Mouse (Mus musculus) adrenal gland, postnatal 4 days (tissue): ENCODE data around the gene B230118H07Rik. TPM values are rescaled to one million over a fixed set of nuclear protein-coding genes. Genes with fewer than 3 reads are reported as not detected.

ENCODE experiments used
- DNase-seq, 2 experiments: peaks; one replicate each; pipeline ENCODE4 v3.0.0; 2021 to 2022; ENCODE audit warnings: low spot score in 2 of 2, mixed read lengths in 2 of 2
- long read RNA-seq, 2 experiments: library from polyadenylated mRNA; stranded (forward); transcript quantifications; one replicate each; pipeline ENCODE4 v2.0.0; 2021
- total RNA-seq, 2 experiments: library from RNA; stranded (reverse); gene quantifications; 2 replicates each; pipeline ENCODE4 v1.2.3; 2021

B230118H07Rik gene
- total RNA-seq: 10 to 100 TPM; 30.9 to 41.7 TPM
- long read RNA-seq, experiment 1, transcript B230118H07Rik-203 (7 exons, 2,273 nt): major isoform, 34 of 49 reads
- long read RNA-seq, experiment 1, partial matches to known transcripts: 6 of 49 reads
- long read RNA-seq, experiment 1, other reads (novel, unspliced or antisense): 6 of 49 reads
- long read RNA-seq, experiment 2, transcript B230118H07Rik-203 (7 exons, 2,273 nt): major isoform, 18 of 30 reads
- long read RNA-seq, experiment 2, partial matches to known transcripts: 8 of 30 reads
- long read RNA-seq, experiment 2, other reads (novel, unspliced or antisense): 2 of 30 reads

- DNase-seq: no peak
Measured at GRCm38 (mm10) chr2:101649114-101649671, at the start of gene B230118H07Rik, which contains the start of gene Rag1. B230118H07Rik (minus strand) TSS chr2:101649532. Rag1 (minus strand) TSS chr2:101649501.

GRCm38 (mm10) chr2:101695584-101695983, 46.3 kb upstream of the B230118H07Rik start:
- DNase-seq: no peak

- no peak for DNase-seq
Measured at GRCm38 (mm10) chr2:101693577-101694215, 44.4 kb upstream of the B230118H07Rik start.

DNA sequence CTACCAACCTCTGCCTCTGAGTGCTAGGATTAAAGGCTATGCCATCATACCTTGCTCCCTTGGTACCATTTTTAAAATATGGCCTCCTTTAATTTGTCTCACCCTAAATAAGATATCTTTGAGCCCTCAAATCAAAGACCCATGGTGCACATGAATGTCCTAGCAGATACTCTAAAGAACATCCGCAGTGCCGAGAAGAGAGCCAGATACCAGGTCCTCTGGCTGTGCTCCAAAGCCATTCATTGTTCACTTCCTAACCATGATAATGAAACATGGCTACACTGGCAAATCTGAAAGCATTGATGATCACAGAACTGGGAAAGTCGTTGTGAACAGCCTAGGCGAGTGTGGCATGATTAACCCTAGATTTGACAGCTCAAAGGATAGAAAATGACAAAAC, 43.7 kb upstream of the B230118H07Rik start:
- no peak for DNase-seq

DNA sequence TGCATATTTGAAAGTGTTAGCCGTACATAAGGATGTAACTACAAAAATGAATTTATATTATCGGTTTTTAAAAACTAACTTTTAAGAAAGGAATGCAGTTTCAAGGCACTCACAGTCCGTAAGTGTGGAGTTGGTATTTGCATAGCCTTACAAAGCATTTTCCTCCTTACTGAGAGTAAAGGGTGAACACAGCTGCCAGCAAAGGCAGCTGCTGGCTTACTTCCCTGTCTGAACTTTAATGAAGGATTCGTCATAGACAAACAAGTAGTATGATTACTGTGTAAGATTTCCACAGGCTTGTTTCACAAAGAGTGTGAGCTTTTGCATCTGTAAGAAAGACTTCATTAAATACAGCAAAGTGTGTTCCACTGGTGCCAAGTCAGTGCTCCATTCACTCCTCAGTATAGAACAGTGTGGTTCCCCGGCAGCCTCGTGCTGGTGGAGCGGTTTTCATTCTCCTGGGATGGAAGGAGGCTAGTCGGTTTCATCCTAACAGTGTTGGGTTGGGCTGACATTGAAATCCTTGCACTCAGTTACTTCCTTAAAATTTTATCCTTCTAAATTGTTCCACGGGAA, 41.0 kb upstream of the B230118H07Rik start:
- DNase-seq: no peak

DNA sequence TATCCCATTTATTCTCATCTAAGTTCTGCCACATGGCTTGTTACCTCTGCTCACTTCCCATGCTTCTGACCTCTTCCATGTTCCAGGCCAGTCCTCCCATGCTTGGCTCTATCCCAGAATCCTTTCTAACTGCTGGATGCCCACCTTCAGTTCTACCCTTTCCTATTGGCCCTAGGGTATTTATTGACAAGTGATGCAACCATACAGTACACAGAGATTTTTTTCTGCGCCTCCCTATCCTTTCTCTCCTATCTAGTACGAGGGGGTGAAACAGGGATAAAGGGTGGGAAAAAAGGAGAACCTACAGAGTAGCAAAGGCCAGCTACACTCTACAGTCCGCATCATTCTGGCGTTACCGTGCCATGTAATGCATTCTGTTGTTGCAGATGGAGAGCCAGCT, 38.7 kb upstream of the B230118H07Rik start:
- no peak for DNase-seq

DNA sequence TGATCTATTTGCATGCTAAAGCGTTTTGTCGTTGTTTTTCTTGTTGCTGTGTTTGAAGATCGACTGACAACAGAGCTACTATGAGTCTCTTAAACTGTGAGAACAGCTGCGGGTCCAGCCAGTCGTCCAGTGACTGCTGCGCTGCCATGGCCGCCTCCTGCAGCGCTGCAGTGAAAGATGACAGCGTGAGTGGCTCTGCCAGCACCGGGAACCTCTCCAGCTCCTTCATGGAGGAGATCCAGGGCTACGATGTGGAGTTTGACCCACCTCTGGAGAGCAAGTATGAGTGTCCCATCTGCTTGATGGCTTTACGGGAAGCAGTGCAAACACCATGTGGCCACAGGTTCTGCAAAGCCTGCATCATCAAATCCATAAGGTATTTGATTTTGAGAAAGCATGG, 35.1 kb upstream of the B230118H07Rik start:
- no peak for DNase-seq

- DNase-seq: no peak
Measured at GRCm38 (mm10) chr2:101679164-101679784, 29.9 kb upstream of the B230118H07Rik start.

DNA sequence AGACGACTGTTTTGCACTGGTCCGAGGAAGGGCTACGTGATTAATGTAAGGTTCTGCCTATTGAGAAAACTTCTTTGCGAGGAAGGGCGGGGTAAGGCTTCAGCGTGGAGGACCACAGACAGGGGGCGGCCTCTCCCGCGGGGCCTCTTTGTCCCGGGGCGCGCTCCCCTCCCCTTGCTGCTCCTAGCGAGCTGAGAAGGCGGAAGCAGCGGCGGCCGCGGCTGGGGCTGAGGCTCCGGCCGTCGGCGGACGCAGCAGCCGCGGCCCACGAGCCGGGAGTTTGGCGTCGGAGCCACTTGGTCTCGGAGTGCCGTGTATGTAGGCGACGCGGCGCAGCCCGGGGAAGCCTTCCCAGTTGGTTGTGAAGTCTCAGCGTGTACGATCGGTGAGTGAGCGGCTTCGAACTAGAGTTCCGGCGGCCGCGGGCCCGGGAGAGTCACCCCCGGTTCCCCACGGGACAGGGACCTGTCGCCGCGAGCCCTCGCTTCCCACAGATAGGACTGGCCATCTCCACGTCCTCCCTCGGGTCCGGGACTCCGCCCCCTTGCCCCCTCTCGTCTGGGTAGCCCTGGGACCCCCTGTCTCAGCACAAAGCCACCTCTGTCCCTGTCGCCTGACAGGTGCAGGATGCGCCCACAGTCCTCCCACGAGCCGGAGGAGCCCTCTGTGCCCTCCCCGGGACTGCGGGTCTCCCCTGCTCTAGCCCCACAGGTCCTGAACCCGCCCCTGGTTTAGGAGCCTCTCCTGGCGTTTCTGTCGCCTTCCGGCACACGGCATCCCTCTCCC, 29.1 kb upstream of the B230118H07Rik start, which contains the start of gene Traf6:
Gene Traf6 (plus strand): TSS at position 194 of the 786 bp plus-strand sequence.
- peak; percentile 74 to 81 for DNase-seq

DNA sequence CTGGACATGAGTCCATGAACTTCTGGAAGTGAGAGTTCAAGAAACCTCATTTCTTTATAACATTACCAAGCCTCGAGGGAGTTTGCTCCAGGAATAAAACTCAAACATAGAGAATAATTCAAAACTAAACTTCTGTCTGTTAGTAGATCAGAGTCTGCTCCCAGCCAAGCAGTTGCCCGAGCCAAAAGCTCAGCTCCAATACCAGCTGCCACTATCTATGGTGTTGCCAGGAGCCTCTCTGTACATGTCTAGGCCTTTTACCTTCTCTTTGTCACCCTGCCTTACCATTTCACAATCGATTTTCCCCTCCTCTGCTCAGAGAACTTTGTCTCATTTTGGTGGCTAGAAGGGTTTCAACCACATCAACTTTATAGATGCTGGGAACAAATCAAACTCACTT, 24.2 kb upstream of the B230118H07Rik start:
- no peak for DNase-seq

DNA sequence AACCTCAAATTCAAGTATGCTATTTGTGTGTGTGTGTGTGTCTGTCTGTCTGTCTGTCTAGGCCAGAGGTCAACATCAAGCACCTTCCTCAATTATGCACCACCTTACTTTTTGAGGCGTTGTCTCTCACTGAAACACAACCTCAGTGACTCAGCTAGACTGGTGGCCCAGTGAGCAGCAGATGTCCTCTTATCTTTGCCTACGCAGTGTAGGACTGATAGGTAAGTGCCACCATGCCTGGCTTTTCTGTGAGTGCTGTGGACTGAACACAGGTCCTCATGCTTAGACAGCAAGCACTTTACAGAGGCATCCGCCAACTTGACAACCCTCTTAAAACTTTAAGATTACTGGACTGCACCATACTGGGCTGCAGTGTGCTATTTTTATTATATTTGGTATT, 19.4 kb upstream of the B230118H07Rik start:
- no peak for DNase-seq

DNA sequence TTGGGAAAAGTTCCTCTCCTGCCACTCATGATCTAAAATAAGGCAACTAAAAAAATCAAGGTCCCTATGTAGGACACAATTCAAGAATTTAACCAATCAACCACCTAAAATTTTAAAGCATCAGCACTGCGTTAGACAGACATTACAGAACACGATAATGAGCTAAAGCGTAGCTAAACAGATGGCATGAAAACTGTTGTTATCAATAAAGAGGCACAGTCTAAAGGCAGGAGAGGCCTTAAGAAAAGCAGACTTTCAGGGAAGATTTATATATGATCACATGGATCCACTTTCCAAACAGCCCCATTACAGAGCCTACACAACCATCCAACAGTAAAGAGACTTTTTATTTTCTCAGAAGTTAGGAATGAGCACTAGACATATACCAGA, 16.4 kb upstream of the B230118H07Rik start:
- no peak for DNase-seq

DNA sequence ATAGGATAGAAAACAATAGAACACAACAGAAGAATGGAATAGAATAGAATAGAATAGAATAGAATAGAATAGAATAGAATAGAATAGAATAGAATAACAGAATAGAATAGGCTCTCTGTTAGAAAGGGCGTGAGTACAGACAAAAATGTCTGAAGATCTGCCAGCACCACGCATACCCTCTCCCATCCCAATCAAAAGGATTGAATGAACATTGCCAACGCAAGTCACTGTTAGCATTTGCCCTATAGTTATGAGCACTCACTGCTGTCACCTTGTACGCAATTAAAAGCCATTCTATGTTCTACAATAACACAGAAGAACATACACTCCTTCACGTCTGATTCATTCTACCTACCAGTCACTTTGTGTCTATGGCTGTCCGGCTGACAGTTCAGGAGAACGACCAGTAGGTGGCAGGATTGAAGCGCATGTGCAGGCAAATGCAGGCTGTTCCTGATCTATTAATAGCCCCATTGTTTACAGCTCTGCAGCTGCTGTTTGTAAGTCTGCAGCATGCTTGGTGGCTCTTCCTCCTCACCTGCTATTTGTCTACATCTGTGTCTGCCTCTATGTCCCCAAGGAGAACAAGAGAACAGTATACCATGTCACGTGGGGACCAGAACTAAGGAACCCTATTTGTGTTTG, 15.8 kb upstream of the B230118H07Rik start:
- peak in 1 of 2 experiments; percentile 54 for DNase-seq

- no peak for DNase-seq
Measured at GRCm38 (mm10) chr2:101660536-101660935, 11.2 kb upstream of the B230118H07Rik start.

- DNase-seq: peak; percentile 30 to 56
Measured at GRCm38 (mm10) chr2:101652921-101653597, 3.7 kb upstream of the B230118H07Rik start.

DNA sequence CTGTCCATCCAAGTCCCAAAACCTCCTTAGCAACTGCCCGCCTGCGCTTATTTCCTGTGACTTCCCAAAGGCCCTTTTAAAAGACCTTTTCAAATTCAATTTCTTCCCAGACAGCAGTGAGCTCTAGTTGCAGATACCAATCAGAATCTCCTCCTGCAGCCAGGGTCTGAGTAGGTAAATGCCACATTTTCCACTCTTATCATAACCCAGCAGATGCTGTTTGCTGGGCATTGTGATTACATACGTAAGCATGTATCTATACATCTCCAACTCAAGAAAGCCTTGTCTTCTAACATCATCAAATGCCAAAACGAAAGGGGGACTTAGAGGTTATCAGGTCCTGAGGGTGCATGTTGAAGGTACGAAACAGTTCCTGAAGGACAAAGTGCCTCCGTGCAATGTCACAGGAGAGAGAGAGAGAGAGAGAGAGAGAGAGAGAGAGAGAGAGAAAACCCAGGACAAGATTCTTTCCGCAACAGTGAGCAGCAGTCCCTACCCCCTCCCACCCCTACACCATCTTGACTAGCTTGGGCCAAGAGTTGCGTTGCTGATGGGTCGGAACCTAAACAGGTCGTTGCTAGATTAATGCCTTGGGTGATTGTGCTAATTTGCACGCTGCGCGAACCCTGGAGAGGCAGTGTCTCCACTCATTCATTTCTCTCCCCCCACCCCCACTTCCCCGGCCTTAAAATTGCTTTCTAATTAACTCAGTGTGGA, 3.0 kb upstream of the B230118H07Rik start:
- DNase-seq: no peak

GRCm38 (mm10) chr2:101650446-101650845, 1.1 kb upstream of the B230118H07Rik start:
- DNase-seq: no peak

- no peak for DNase-seq
Measured at GRCm38 (mm10) chr2:101648361-101648760, 971 bp downstream of the B230118H07Rik start.

DNA sequence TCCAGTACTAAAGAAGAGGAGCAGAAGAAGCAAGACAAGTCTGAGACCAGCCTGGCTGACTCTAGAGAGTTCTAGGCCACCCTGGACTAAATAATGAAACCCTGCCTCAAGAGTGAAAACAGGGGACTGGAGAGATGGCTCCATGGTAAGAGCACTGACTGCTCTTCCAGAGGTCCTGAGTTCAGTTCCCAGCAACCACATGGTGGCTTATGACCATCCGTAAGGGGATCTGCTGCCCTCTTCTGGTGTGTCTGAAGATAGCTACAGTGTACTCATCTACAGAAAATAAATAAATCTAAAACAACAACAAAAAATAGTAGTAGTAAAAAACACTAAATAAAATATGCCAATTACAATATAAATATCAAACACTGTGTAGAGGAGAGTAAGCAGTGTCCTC, 3.5 kb downstream of the B230118H07Rik start:
- no peak for DNase-seq
